Mouse (Mus musculus) lung, postnatal 0 days (tissue): ENCODE measurements around the gene Lrrn1.

Source experiments
- CTCF ChIP-seq: IDR thresholded peaks from 2 replicates; pipeline ENCODE4 v1.5.1; 2016; ENCODE audit warnings: antibody characterized with exemption, mild to moderate bottlenecking
- EP300 ChIP-seq: IDR thresholded peaks from 2 replicates; pipeline ENCODE4 v1.6.1; 2016; ENCODE audit warnings: antibody characterized with exemption, mild to moderate bottlenecking, control low read depth

- TF ChIP-seq CTCF (no peak), EP300 (no peak)
Observed at GRCm38 (mm10) chr6:107541918-107542317, 12.3 kb downstream of the Lrrn1 start.
